Mouse (Mus musculus): ENCODE measurements at regions not wholly inside any gene's neighbourhood (a gene's known extent, or its start where the extent isn't known, plus 50 kb on each side); places are given as distances from the start of the nearest gene placed in this dataset.

DNA sequence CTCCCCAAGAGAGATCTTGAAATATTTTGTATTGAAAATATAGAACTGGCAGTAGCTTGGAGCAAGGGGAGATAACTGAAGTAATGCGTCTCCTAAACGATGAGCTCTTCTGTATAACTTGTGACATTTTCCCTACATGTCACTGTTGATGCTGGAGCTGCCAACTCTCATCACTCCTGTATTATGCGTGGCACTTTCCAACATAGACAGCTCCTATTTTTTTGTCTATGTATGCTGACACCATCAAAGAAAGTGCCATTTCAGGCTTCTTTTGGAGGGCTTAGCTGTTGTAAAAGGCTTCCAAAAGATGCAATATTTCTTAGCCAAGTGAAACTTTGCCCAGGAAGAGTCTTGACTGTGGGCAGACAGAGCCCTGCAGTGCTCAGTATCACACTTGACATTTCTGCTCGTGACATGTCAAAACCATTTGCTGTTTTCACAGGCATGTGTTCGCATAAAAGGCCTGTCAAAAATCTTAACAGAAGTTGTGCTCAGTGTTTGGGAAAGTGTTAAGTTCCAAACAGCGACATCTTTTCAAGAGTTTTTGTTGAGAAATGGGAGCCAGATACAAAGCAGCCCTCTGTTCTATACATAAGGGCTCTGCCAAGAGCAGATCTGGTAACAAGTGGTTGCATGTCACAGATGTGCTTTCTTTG lies 53.6 kb upstream of the Otol1 start:
- WGBS, result 58% methylated on average over 6 of the region's 6 CpGs
- Histone ChIP-seq H3K27ac (no peak overlapping the region), H3K4me1 (peaks cover 8% of the 10 kb centered on the region), H3K9ac (no peak overlapping the region), H3K27me3 (no peaks in the 10 kb centered on the region), H3K9me3 (replicated peaks) (no peaks in the 10 kb centered on the region), H3K4me2 (no peak overlapping the region), H3K36me3 (ENCODE audit: poor library complexity, severe bottlenecking) (no peaks in the 10 kb centered on the region), H3K4me3 (no peak overlapping the region)
- peak; percentile 93 for ATAC-seq

DNA sequence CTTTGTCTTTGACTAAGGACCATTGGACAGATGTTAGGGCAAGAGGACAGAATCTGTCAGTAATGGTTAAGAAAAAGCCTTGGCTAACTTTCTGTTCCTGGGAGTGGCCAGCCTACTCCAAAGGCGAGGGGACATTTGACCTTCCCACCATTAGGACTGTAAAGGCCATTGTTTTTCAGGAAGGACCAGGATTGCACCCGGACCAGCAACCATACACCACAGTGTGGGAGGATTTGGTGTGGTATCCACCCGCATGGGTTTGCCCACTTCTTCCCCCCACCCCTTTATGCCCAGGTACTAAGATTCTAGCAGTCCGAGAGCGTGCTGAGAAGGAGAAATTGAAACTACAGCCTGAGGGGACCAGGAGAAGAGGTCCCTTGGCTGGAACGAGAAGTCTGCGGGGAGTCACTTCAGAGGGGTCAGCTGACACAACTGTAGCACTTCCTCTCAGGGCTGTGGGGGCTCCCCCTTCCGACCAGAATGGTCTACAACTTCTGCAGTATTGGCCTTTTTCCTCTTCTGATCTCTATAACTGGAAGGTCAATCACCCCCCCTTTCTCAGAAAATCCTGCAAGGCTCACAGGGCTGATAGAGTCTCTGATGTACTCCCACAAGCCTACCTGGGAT lies 63.2 kb upstream of the Sptssb start:
- H3K4me1 ChIP-seq, result no peaks in the 10 kb centered on the region
- H3K4me2 ChIP-seq, result no peak overlapping the region
- no peaks in the 10 kb centered on the region for H3K9me3 ChIP-seq (replicated peaks)
- no peak overlapping the region for H3K27ac ChIP-seq
- no peak overlapping the region for H3K4me3 ChIP-seq
- WGBS, result 87% methylated on average over 8 of the region's 8 CpGs
- H3K9ac ChIP-seq, result no peak overlapping the region
- H3K27me3 ChIP-seq, result no peaks in the 10 kb centered on the region
- no peak for ATAC-seq
- H3K36me3 ChIP-seq (ENCODE audit: poor library complexity, severe bottlenecking), result no peaks in the 10 kb centered on the region

DNA sequence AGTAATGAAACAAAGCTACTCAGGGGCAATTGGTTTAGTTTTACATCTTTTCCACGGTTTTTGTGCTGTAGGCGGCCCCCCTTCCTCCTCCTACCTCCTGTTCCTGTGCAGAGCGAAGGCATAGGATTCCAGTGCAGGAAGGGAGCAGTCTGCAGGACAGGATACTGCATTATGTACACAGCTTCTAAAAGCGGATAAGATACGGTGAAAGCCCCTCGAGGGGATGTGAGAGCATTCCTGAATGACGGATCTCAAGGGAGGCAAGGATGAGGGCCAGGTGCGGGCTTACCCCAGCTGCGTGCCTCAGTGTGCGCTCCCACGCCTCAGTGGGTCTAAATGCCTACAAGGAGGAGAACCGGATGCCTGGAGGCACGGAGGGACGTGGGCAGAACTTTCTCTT lies 53.1 kb upstream of the Sptssb start:
- no peak overlapping the region for H3K4me3 ChIP-seq
- no peaks in the 10 kb centered on the region for H3K36me3 ChIP-seq (ENCODE audit: poor library complexity, severe bottlenecking)
- no peaks in the 10 kb centered on the region for H3K9me3 ChIP-seq (replicated peaks)
- H3K4me1 ChIP-seq, result no peaks in the 10 kb centered on the region
- WGBS, result 39% methylated on average over 14 of the region's 14 CpGs
- H3K4me2 ChIP-seq, result no peak overlapping the region
- no peaks in the 10 kb centered on the region for H3K27me3 ChIP-seq
- no peak overlapping the region for H3K9ac ChIP-seq
- no peak overlapping the region for H3K27ac ChIP-seq
- no peak for ATAC-seq

DNA sequence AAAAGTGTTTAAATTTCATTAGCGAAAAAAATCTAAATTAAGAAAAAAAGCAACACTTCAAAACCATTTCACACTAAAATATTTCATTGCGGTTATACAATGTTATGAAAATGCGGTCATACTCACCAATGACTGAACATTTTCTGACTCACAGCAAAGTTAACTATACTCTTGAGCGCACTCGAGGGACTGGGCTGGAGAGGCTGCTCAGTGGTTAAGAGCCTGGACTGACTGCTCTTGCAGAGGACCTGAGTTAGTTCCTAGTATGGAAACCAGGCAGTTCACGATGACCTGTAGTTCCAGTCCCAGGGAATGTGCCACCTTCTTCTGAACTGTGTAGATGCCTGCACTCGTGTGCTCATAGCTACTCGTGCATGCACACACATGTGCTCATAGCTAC lies 50.3 kb upstream of the Sptssb start:
- Histone ChIP-seq H3K36me3 (ENCODE audit: poor library complexity, severe bottlenecking) (no peaks in the 10 kb centered on the region), H3K27me3 (no peaks in the 10 kb centered on the region), H3K9me3 (replicated peaks) (no peaks in the 10 kb centered on the region), H3K9ac (no peak overlapping the region), H3K27ac (no peak overlapping the region), H3K4me1 (no peaks in the 10 kb centered on the region), H3K4me3 (no peak overlapping the region), H3K4me2 (no peak overlapping the region)
- no peak for ATAC-seq
- WGBS, result 90% methylated on average over 8 of the region's 8 CpGs
